Mouse (Mus musculus) left cerebral cortex, postnatal 10 days (tissue): Measurements from ENCODE around the gene Soat2. TPM values are rescaled to one million over a fixed set of nuclear protein-coding genes. Genes with fewer than 3 reads are reported as not detected.

ENCODE experiments used
- DNase-seq, 2 experiments: peaks; one replicate each; pipeline ENCODE4 v3.0.0; 2021 to 2022; ENCODE audit warnings: low spot score in 2 of 2, mixed read lengths in 1 of 2; ENCODE audit errors: extremely low spot score in 1 of 2
- intact Hi-C: fragments of 180-260 bp; cut with DNase I; formaldehyde crosslinking; loops from one replicate; pipeline ENCODE4 v1.15.1; 2025
- total RNA-seq, 2 experiments: library from RNA; stranded (reverse); gene quantifications; 2 replicates each; pipeline ENCODE4 v1.2.3; 2021

Soat2 gene
- total RNA-seq, 2 experiments from 2014 or later, result 0.16 TPM; not detected in 1

DNA sequence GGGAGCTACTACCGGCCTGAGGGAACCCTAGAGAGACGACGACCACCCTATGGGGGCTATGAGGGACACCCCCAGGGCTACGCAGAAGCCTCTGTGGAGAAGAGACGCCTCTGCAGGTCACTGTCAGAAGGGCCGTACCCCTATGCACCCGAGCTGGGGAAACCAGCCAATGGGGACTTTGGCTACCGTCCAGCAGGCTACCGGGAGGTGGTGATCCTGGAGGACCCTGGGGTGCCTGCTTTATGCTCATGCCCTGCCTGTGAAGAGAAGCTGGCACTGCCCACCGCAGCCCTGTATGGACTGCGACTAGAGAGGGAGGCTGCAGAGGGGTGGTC is 38.9 kb upstream of the Soat2 start:
- intact Hi-C loops, result loop anchor here (10.0 kb wide), 1 partner anchor 113 kb away; no protein-coding TSS in a partner anchor

DNA sequence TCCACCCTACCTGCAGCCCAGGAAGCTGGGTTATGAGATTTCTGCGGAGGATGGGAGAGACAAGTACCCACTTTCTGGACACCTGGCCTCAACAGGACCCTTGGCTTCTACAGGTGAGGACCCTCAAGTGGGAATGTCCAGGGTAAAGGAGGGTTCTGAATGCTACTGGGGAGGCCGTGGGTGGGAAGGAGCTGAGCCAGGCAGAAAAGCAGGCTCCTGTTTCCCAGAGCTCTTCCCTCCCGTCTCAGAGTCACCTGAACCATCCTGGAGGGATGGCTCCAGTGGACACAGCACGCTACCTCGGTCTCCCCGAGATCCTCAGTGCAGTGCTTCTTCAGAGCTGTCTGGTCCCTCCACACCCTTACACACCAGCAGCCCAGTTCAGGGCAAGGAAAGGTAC is 38.1 kb upstream of the Soat2 start:
- intact Hi-C loops, result loop anchor here (10.0 kb wide), 1 partner anchor 113 kb away; no protein-coding TSS in a partner anchor
- no peak for DNase-seq

More for the DNA sequence above, 38.9 kb upstream of the Soat2 start:
- DNase-seq, result no peak

DNA sequence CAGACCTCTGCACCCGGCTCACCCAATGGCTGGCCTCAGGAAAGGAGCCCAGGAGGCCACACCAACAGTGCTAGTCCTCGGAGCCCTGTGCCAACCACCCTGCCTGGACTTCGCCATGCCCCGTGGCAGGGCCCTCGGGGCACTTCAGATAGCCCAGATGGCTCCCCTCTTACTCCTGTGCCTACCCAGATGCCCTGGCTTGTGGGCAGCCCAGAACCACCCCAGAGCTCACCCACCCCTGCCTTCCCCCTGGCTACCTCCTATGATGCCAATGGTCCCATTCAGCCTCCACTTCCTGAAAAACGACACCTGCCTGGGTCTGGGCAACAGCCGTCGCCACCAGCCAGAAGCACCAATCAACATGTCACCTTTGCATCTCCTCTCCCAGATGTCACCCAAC is 37.5 kb upstream of the Soat2 start:
- no peak for DNase-seq
- intact Hi-C loops, result loop anchor here (10.0 kb wide), 1 partner anchor 112 kb away; no protein-coding TSS in a partner anchor

DNA sequence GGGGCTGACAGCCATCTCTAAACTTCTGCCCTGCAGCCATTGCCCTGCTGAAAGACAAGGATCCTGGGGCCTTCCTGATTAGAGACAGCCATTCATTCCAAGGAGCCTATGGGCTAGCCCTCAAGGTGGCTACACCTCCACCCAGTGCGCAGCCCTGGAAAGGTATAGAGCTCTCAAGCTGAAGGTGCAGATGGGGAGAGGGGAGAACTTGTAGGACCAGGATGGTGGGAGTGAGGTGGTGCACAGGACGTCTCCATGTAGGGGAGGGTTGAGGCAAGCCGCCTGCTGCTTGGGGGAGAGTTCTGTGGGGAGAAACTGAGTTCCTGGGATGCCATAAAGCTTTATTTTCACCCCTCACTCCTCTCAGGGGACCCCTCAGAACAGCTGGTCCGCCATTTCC is 36.7 kb upstream of the Soat2 start:
- DNase-seq, result no peak
- intact Hi-C loops, result loop anchor here (10.0 kb wide), 1 partner anchor 111 kb away; no protein-coding TSS in a partner anchor

DNA sequence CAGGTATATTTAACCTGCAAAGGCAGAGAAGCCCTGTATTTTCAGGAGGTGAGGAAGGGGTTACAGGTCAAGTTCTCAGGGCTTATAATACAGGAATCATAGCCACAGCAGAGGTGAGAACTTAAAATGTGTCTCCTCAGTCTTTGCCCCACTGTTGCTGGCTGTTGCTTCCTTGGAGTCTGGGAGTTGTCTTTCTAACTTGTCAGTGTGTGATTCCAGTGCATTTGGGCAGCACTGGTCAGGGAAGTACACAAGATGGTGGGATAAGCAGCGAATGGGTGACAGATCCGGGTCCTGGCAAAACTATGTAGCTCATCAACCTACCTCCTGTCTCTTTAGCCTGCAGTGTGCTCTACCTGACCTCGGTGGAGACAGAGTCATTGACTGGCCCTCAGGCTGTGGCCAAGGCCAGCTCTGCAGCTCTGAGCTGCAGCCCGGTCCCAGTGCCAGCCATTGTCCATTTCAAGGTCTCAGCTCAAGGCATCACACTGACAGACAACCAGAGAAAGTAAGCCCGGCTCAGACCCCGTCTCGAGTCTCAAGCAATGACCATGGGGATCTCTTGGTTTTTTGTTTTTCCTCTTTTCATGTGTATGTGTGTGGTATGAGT is 35.6 kb upstream of the Soat2 start:
- DNase-seq, result no peak
- intact Hi-C loops, result loop anchor here (10.0 kb wide), 1 partner anchor 110 kb away; no protein-coding TSS in a partner anchor

DNA sequence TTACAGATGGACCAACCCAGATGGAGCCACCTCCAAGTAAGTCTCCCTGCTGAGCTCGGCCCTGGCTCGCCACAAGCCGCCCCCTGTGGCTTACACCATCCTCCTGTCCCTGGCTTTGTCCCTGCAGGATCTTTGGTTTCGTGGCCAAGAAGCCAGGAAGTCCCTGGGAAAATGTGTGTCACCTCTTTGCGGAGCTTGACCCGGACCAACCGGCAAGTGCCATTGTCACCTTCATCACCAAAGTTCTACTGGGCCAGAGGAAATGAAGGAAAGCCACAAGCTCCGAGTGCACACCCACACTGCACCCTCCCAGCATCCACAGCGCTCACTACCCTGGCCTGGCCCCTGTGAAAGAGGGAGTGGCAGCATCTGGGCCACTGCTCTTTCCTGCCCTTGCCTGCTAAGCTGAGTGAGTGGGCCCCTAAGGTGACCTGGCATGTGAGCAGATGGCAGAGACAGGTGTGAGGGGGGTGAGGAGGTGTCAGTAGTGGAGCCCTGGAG is 34.5 kb upstream of the Soat2 start:
- intact Hi-C loops, result loop anchor here (10.0 kb wide), 1 partner anchor 109 kb away; no protein-coding TSS in a partner anchor
- no peak for DNase-seq

DNA sequence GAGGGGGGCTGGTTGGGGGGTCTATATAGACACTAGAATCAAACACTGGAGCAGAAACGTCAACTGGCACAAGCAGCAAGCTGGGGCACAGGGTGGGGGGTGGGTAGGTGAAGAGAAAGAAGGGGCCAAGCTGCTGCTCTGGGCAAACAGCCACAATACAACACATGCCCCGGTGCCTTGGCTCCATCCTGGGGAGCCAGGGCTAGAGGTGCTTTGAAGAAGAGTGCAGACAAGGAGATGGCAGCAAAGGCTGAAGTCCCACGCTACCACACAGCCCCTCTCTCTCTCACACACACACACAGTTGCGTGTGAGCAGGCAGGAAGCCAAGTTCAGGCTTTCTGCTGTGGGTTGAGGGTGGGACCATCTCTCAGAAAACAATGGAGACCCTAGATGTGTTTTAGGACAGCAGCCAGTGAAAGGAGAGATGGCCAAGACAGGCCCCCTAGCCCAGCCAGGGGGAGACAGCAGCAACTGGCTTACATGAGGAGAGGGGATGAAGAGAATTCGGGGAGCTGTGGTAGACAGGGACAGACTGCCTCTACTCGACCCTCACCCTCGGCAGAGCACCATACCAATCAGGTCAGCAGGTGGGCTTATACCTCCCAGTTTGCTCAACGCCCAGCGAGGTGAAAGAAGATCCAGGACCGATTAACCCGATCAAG is 33.4 kb upstream of the Soat2 start:
- DNase-seq, result no peak
- intact Hi-C loops, result loop anchor here (10.0 kb wide), 1 partner anchor 108 kb away; no protein-coding TSS in a partner anchor

DNA sequence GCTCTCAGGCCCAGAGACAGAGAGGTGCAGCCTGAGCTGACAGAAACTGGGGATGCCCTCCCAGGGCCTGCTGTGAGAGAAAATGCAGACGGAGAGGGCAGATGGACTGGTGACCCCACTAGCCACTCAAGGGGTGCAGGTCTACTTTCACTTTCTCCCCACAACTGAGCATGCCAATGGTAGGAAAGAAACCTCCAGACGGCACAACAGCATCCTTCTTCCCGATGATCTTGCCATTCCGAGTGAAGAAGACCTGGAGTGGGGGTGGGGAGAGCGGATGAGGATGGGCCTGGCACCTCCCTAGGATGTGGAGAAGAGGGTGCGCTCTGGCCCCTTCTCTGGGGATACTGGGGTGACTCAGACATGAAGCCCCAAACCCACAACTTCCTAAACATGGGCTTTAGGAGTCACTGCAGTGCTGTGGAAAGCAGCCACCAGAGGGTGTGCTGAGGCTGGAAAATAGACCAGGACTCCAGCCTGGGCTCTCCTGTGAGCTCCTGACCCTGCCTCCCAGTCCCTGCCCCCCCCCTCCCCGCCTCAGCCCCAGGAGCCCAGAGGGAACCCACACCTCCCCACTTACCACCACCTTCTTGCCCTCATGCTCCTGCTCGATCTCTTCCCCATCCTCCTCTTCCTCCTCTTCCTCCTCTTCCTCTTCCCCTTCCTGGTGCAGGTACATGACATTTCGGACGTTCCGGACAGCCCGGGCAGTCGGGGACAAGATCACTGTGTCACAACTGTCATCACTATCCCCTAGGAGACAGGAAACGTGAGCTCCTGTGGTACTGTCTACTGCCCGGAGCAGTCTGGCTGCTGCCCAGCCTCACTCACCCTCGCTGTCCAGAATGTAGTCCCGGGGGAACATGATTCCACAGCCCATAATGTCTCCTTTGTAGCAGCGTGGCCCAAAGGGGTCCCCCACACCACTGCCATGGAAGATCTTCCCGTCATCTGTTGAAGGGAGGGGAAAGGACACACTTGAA is 32.6 kb upstream of the Soat2 start:
- DNase-seq, result no peak
- intact Hi-C loops, result loop anchor here (10.0 kb wide), 1 partner anchor 107 kb away; no protein-coding TSS in a partner anchor

DNA sequence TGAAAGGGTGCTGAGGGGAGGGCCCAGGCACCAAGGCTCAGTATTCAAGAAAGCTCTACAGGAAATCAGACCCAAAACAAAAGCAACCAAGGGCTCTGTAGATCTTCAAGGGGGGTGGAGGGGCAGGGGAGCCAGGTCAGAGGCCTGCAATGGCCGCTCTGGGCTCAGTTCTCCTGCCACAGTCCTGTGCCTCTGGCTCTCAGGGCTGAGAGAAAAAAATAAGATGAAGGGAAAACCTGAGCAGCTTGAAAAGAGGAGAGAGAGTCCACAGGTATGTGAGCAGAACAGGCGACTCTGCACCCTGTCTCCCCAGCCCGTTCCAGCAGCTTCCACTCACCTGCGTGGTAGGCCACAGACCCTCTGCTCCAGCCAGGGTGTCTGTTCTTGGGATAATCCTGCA is 31.7 kb upstream of the Soat2 start:
- DNase-seq, result no peak
- intact Hi-C loops, result loop anchor here (10.0 kb wide), 1 partner anchor 106 kb away; no protein-coding TSS in a partner anchor

DNA sequence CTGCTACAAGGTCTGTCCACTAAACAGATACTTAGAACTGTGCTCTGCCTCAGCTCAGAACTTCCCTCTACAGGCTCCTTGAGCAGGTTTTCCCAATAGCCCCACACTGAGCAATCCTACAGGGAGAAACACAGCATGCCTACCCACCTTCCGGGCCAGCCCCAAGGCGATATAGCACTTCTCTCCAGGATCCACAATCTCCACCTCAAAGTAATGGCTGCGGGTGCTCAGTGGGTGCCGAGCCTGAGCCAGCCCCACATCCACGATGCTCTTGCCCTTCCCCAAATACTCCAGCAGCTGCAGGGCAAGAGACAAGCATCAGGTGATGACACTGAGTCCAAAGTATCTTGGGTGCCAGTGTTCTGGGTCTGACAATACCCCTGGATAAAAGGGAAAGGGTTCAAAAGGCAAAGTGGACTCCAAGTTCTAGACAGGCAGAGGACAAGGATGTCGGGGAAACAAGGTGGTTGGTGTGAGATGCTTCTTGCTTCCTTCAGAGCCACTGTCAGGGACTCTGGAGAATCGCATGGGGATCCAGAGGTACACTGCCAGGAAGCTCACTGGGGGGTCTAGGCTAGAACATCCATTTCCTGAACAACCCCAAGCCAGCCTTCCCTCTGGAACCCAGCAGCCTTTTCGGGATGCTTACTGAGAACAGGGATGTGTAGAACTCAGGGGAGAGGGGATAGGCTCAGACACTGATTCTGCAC is 31.1 kb upstream of the Soat2 start:
- no peak for DNase-seq
- intact Hi-C loops, result loop anchor here (10.0 kb wide), 1 partner anchor 106 kb away; no protein-coding TSS in a partner anchor

DNA sequence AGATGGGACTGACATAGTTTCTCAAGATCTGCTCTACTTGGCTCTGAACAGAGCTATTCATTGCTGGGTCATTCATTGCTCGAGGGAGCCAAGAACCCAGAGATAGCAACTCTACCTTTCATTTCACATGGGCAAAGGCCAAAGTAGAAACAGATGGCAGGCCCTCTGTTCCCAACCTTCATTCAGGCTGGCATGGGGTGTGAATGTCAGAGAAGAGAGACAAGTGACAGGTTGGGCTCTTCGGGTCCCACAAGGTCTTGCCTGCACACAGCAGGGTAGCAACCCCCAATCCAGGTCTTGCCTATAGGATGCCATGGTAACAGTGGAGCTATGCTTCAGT is 30.5 kb upstream of the Soat2 start:
- intact Hi-C loops, result loop anchor here (10.0 kb wide), 1 partner anchor 105 kb away; no protein-coding TSS in a partner anchor
- DNase-seq, result no peak

DNA sequence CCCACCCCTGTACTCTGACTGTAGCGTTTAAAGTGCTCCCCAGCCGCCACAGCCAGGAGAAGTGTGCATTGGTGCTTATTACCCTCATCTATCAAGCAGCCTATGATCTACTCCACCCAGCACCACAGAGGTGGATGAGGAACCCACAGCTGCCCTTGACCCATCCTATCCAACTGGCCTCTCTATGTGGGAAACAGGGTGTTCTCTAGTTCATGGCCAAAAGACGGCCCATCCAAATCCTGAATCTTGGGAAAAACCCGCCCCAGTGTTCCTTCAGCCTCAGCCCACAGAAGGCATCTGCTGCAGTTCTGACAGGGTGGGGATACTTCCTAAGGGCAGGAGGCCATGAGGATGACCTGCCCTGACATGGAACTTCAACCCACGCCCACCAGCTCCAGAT is 29.8 kb upstream of the Soat2 start:
- intact Hi-C loops, result no loop called here
- DNase-seq, result no peak

DNA sequence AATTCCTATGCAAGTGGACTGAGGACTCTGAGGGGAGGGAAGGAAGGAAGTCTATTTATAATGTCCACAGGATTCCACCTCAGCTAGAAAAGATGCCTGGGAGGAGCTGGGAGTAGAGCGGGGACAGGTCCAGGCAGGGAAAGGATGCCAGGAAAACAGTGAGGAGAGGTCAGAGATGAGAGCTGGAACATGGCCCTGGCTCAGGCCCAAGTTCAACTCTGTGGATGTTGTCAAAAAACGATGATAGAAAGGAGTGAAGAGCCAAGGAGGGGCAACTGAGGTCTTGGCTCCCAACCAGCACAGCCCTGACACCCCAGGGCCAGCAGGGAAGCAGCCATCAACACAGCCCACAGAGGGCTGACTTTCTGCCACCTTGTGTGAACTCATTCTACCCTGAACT is 24.0 kb upstream of the Soat2 start:
- peak in 1 of 2 experiments; percentile 69 for DNase-seq

DNA sequence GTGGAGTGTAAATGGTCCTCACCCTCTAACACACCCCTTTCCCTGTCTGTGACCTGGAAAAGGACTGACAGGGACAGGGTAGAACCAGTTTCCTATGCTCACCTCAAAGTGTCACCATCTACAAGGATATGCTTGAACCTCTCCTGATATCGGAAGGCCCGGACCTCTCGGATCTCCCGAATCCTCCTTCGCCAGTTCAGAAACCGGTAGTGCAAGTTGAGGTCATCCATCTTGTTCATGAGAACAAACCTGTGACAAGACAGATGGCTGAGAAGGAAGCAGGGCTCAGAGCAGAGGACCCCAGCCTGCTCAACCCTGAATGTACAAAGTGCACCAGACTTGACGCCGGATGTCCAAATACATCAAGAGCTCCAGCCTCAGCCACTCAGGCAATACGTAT is 17.0 kb upstream of the Soat2 start:
- DNase-seq, result no peak
- intact Hi-C loops, result no loop called here

More for the DNA sequence above, 24.0 kb upstream of the Soat2 start:
- intact Hi-C loops, result no loop called here

DNA sequence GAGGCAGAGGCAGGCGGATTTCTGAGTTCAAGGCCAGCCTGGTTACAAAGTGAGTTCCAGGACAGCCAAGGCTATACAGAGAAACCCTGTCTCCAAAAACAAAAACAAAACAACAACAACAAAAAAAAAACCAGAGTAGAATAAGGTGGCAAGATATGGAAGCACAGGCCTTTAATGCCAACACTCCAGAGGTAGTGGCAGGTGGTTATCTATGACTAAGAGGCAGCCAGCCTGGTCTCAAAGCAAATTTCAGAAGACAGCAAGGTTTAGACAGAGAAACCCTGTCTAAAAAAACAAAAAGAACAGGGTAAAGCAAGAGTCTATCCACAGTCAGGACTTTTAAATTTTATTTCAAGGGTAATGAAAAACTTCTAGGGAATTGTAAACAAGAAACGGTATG is 15.6 kb upstream of the Soat2 start:
- DNase-seq, result no peak
- intact Hi-C loops, result no loop called here

DNA sequence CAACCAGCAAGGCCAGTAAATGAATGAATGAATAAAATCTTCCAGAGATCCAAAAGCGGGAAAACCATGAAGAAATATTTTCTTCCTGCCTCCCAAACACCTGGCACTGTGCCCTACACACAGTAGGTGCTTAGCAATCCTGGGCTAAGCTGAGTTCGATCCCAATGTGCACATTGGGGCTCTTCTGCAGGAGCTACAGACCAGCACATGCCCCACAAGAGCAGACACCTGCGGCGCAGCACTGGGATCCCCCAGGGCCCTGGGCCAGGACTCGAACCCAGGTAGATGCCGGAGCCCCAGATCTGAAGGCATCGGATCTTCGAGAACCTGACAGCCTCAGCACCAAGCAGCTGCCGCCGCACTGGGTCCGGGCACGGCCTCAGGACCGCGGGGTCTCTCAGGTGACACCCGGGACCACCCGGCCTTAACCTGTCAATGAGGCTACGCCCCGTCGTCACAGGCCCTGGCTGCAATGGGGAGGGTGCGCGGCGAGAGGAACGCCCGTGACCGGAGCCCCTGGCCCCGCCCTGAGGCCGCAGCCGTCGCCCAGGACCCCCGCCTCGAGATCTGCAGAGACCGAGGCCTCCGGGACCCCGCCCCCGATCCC is 14.7 kb upstream of the Soat2 start:
- intact Hi-C loops, result no loop called here
- DNase-seq, result peak in 1 of 2 experiments; percentile 45

DNA sequence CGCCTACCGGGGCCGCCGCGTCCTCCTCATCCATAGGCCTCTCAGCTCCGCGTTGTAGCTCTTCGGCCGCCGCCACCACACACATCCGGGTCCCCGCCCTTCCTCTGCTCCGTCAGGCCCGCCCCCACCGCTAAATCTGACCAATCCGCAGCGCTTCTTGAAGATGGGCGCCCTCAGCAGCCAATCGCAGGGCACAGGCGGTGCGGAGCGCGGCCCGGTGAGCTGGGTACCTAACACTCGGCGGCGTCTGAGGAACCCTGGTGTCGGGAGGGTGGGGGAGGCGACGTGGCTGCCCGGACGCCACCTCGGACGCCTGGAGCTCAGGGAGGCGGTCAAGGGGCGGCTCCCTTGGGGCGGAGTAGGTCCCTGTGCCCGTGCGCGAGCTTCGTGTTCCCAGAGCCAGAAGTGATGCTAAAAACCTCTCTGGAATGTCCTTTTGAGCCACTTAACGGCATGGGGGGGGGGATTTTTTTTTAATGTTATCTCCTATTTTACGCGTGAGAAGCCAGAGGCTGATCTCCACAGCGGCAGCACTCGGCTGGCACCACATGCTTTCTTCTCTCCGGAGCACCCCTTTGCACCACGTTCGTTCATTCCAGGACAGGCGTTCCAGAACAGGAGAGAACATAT is 14.1 kb upstream of the Soat2 start, which contains the start of gene Spryd3:
TSS of gene Spryd3 (minus strand) at position 106 of the 630 bp plus-strand sequence.
- intact Hi-C loops, result no loop called here
- DNase-seq, result peak; percentile 96 to 97
